Mouse (Mus musculus) spleen, adult 2 months (tissue): ENCODE results near the gene Rnft1. TPM values are rescaled to one million over a fixed set of nuclear protein-coding genes. Genes with fewer than 3 reads are reported as not detected.
A peak's percentile ranks its signal among the peaks of the same experiment; 100 is the strongest.

Source experiments
- DNase-seq, 2 experiments: peaks; one replicate each; pipeline versions ENCODE4 v3.0.0 to v3.0.0-alpha.2; 2012 to 2021; ENCODE audit warnings: low spot score in 2 of 2, low read depth in 1 of 2
- H3K27ac ChIP-seq: fragments of 200-500 bp; 2 replicates; pipeline ENCODE4 v1.5.1; 2012; ENCODE audit warnings: low read length, inconsistent platforms; ENCODE audit not compliant: insufficient read depth
- H3K27me3 ChIP-seq: fragments of 200-500 bp; 2 replicates; pipeline ENCODE4 v1.6.1; 2012; ENCODE audit warnings: mild to moderate bottlenecking, moderate library complexity, low read length, inconsistent platforms; ENCODE audit not compliant: control insufficient read depth, insufficient read depth
- H3K36me3 ChIP-seq: fragments of 200-500 bp; 2 replicates; pipeline ENCODE4 v1.6.1; 2012; ENCODE audit warnings: mild to moderate bottlenecking, low read length, inconsistent platforms; ENCODE audit not compliant: control insufficient read depth, insufficient read depth
- H3K4me1 ChIP-seq: fragments of 200-500 bp; 2 replicates; pipeline ENCODE4 v1.6.1; 2011; ENCODE audit warnings: inconsistent platforms; ENCODE audit not compliant: control insufficient read depth, insufficient read depth, insufficient read length
- H3K4me3 ChIP-seq: fragments of 200-500 bp; 2 replicates; pipeline ENCODE4 v1.5.1; 2011; ENCODE audit warnings: mild to moderate bottlenecking, inconsistent platforms; ENCODE audit not compliant: insufficient read depth, insufficient read length; ENCODE audit errors: extremely low read depth
- CTCF ChIP-seq: fragments of 200-500 bp; IDR thresholded peaks from 2 replicates; pipeline ENCODE4 v1.5.1; 2011; ENCODE audit warnings: mild to moderate bottlenecking, inconsistent platforms; ENCODE audit not compliant: insufficient read depth, insufficient read length, insufficient replicate concordance; ENCODE audit errors: extremely low read depth
- POLR2A ChIP-seq: fragments of 200-500 bp; IDR thresholded peaks from 2 replicates; pipeline ENCODE4 v1.6.1; 2011; ENCODE audit warnings: low read depth, low read length, inconsistent platforms
- WGBS: fragments of 180-500 bp; shearing (Covaris S2); methylation state at CpG from one replicate; pipeline ENCODE4 v1.1.7; 2018; 5-methylcytosine and 5-hydroxymethylcytosine counted together
- polyA plus RNA-seq: library from polyadenylated mRNA; depleted of rRNA; stranded (reverse); fragments of >200 nt; gene quantifications from 2 replicates; pipeline ENCODE4 v1.2.3, GENCODE M21; 2012; rRNA removed

The Rnft1 gene
- polyA plus RNA-seq, 1 experiment: 2.9 TPM

GRCm38 (mm10) chr11:86544639-86545299 is 60.3 kb downstream of the Rnft1 start, which contains the start of the genes Rps6kb1 and Tubd1:
TSS of gene Rps6kb1 (minus strand) at chr11:86544805.
TSS of gene Tubd1 (plus strand) at chr11:86544991.
- peak; percentile 94 for TF ChIP-seq POLR2A
- no peak for TF ChIP-seq CTCF
- under 1% methylated on average over 43 of the region's 43 CpGs for WGBS
- DNase-seq: peak; percentile 99 to 100
- Histone ChIP-seq H3K4me1 (peaks cover 3% of the 10 kb centered on the region), H3K36me3 (peaks cover 2% of the 10 kb centered on the region; the same call in 1 of the 2 replicates), H3K27ac (peak within 1 kb of the TSS; percentile 78), H3K4me3 (peak within 1 kb of the TSS; percentile 87), H3K27me3 (no peaks in the 10 kb centered on the region)

GRCm38 (mm10) chr11:86545556-86545955 is 61.1 kb downstream of the Rnft1 start:
- Histone ChIP-seq H3K27me3 (no peaks in the 10 kb centered on the region), H3K27ac (no peak overlapping the region), H3K4me3 (peak overlapping the region; percentile 81), H3K36me3 (peaks cover 2% of the 10 kb centered on the region; the same call in 1 of the 2 replicates), H3K4me1 (peaks cover 3% of the 10 kb centered on the region)
- 70% methylated on average over 8 of the region's 8 CpGs for WGBS
- no peak for DNase-seq
- TF ChIP-seq CTCF (no peak), POLR2A (no peak)

- no peak overlapping the region for H3K27ac ChIP-seq
These were observed 63.0 kb downstream of the Rnft1 start for GRCm38 (mm10) chr11:86547412-86547811.

More at GRCm38 (mm10) chr11:86547412-86547811, 63.0 kb downstream of the Rnft1 start:
- Histone ChIP-seq H3K36me3 (peaks cover 3% of the 10 kb centered on the region), H3K4me3 (no peak overlapping the region), H3K27me3 (no peaks in the 10 kb centered on the region), H3K4me1 (peaks cover 3% of the 10 kb centered on the region)
- TF ChIP-seq CTCF (no peak), POLR2A (no peak)
- peak in 1 of 2 experiments; percentile 19 for DNase-seq
- 100% methylated on average over 1 of the region's 1 CpGs for WGBS

Other genes starting within 250 kb of the Rnft1 start
- 5.0 and 7.0 TPM in 2 replicates for gene Ints2, start 227.1 kb upstream of the Rnft1 start, polyA plus RNA-seq
- gene Med13, start 127.1 kb upstream of the Rnft1 start, polyA plus RNA-seq: 22.3 and 23.2 TPM in 2 replicates
- gene Rps6kb1, start 60.1 kb downstream of the Rnft1 start, polyA plus RNA-seq: 5.4 and 5.9 TPM in 2 replicates
- gene Tubd1, start 60.3 kb downstream of the Rnft1 start, polyA plus RNA-seq: 2.1 and 2.2 TPM in 2 replicates
- gene Vmp1, start 199.2 kb downstream of the Rnft1 start, polyA plus RNA-seq: 30.0 and 30.7 TPM in 2 replicates
- gene Ptrh2, start 199.3 kb downstream of the Rnft1 start, polyA plus RNA-seq: 2.0 and 2.5 TPM in 2 replicates